Mouse (Mus musculus): ENCODE measurements at regions not wholly inside any gene's neighbourhood (a gene's known extent, or its start where the extent isn't known, plus 50 kb on each side); places are given as distances from the start of the nearest gene placed in this dataset.

DNA sequence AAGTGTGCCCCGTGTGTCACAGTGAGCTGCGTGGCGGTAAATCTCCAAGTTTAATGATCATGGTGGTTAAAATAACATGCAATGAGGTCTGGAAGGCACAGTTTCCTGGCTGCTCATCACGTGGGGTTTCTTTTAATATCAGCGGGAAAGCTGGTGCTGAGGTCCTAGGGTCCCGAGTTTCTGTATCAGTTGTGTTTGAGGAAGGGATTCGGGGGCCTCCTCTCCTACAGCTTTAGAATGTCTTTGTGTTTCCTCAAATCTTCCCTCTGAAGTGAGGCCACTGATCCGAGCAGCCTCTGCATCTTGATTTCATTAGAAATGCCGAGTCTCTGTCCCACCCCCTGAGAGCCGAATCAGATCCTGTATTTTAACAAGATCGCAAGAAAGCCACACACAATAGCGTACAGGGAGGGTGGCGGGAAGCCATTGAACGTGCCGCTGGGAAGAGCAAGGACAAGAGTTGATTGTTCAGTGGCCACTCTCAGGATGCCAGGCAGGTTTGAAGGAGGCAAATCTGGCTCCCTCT lies 215.5 kb downstream of the Ppp4r2 start:
- no peak for DNase-seq (ENCODE audit: low spot score in 2 of 2)

DNA sequence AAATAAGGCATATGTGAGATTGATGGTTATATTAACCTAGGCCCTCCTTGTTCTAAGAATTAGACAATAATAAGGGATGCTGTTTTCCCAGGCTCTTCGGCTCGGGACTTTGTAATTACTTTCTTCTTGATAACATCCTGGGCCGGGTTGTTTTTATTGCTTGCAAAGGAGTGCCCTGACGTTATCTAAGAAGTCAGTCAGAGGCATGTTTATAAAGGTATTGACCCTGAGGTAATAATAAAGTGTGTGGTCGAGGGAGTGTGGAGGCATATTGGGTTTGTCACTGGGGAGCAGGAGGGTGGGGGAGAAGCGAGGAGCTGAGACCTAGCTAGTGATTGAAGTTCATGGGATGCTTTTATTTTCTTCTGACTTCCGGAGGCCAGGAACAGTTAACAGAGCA lies 221.5 kb downstream of the Ppp4r2 start:
- DNase-seq (ENCODE audit: low spot score in 2 of 2): no peak

DNA sequence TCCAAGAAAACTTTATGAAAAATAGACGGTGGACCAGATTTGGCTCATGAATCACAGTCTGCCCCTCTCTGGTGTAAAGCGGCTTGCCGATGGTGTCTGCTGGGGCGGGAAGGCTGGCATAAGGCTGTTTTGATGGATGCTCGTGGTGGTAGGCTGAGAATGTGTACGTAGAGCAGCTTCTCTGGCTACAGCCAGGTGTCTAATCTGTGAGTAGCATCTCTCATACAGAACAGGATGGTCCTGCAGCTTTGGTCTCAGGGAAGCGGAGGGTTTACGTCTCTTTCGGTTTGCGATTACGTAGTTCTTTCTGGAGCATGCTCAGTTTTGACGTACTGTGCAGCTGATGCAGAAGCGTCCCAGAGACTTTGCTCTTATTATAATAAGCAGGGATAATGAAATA lies 222.9 kb downstream of the Ppp4r2 start:
- DNase-seq (ENCODE audit: low spot score in 2 of 2): peak in 1 of 2 experiments; percentile 35

DNA sequence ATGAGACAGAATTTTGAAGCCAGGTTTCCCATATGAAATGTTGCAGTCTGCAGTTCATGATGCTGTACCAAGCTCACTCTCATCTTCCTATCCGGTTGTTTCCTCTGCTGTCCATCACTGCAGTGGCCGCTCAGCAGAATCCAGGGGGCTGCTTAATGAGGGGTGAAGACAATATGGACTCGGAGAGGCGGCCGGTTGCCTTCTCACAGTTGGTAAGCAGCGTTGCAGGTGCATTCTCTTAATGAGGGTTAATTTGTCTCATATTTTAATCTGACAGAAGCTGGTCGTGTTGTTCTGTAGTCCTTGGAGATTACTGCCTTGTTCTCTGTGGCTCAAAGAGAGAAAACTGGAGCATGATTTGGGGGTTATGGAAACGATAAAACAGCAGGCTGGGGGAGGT lies 225.6 kb downstream of the Ppp4r2 start:
- no peak for DNase-seq (ENCODE audit: low spot score in 2 of 2)

DNA sequence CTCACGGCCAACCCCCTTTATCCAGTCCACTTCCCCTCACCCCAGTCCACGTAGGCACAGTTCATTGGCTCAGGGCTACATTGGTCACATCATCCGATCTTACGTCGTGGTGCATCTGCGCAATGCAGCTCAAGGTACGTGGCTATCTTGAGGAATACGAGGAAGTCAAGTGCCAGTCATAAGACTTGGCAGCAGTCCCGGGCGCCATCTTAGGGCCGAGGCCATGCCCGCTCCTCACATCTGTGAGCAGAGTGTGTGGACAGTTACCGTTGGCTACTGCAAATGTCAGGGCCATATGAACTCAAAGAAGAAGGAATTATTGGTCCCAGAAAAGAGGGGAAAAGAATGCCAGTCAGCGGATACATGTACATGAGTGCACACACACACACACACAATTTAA lies 228.8 kb downstream of the Ppp4r2 start:
- DNase-seq (ENCODE audit: low spot score in 2 of 2): no peak

GRCm38 (mm10) chr6:101075753-101076516 lies 242.5 kb downstream of the Ppp4r2 start:
- no peak for DNase-seq (ENCODE audit: low spot score in 2 of 2)

DNA sequence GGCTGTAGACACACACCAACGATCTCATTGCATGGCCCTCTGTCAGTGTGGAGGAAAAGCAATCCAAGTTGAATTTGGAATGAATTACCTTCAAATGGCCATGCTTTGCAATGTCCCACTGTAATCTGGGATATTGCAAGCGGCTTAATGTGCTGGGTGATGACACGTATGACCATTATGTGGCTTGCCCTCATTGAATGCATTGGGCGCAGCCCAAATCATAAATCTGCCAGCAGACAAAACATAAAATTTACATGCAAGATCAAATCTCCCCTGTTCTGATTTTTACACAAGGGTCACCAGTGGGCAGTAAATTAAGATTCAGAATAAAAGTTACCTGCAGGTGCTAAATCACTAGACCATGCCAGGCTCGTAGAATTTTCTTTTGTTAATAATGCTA lies 244.9 kb downstream of the Ppp4r2 start:
- no peak for DNase-seq (ENCODE audit: low spot score in 2 of 2)

- no peak for DNase-seq (ENCODE audit: low spot score in 2 of 2)
Observed at GRCm38 (mm10) chr6:101083676-101084075, 250.3 kb downstream of the Ppp4r2 start.

DNA sequence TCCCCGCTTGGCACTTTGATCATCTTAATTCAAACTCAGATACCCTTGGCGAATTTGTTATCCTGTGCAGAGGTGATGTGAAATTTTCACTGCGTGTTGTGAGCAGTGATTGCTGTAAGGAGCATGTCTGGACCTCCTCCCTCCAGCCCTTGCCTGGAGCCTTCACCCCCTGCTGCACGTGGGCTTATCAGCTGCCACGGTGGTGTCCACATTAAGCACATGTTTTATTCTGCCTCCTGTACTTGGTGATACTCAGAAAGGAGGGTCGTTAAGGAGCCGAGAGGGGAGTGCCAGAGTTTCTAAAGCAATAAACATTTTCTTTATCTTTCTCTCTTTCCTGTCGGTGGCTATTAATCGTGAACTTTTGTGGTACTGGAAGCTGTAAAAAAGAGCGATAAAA lies 258.8 kb downstream of the Ppp4r2 start:
- DNase-seq (ENCODE audit: low spot score in 2 of 2): no peak
